Mouse (Mus musculus) ES-CJ7 (cell line): ENCODE measurements around the gene Angptl1.

Source experiments
- DNase-seq: peaks from one replicate; pipeline ENCODE4 v3.0.0; 2011; ENCODE audit warnings: low read depth, low spot score

Angptl1 gene

GRCm38 (mm10) chr1:156870616-156871015, 32.3 kb downstream of the Angptl1 start:
- DNase-seq: no peak

GRCm38 (mm10) chr1:156884782-156885181, 46.4 kb downstream of the Angptl1 start:
- no peak for DNase-seq

GRCm38 (mm10) chr1:156885879-156886278, 47.5 kb downstream of the Angptl1 start:
- no peak for DNase-seq

- DNase-seq: peak; percentile 42
These were observed 50.5 kb downstream of the Angptl1 start for GRCm38 (mm10) chr1:156888830-156889229.

- DNase-seq: peak; percentile 57
These were observed 53.2 kb downstream of the Angptl1 start for GRCm38 (mm10) chr1:156891561-156891960.

GRCm38 (mm10) chr1:156901689-156902088, 63.3 kb downstream of the Angptl1 start:
- no peak for DNase-seq

GRCm38 (mm10) chr1:156903899-156904298, 65.5 kb downstream of the Angptl1 start:
- DNase-seq: no peak

- no peak for DNase-seq
These were observed 67.3 kb downstream of the Angptl1 start for GRCm38 (mm10) chr1:156905660-156906059.

GRCm38 (mm10) chr1:156909265-156909664, 70.9 kb downstream of the Angptl1 start:
- no peak for DNase-seq

GRCm38 (mm10) chr1:156909866-156910265, 71.5 kb downstream of the Angptl1 start:
- DNase-seq: no peak
